Mouse (Mus musculus) lung, adult 2 months (tissue): ENCODE results near the gene Mmp17. TPM values are rescaled to one million over a fixed set of nuclear protein-coding genes. Genes with fewer than 3 reads are reported as not detected.

Source experiments
- DNase-seq: peaks from one replicate; pipeline ENCODE4 v3.0.0; 2022
- H3K4me1 ChIP-seq: fragments of 200-500 bp; 2 replicates; pipeline ENCODE4 v1.6.1; 2011; ENCODE audit warnings: low read length; ENCODE audit not compliant: control insufficient read depth, insufficient read depth
- H3K4me3 ChIP-seq: fragments of 200-500 bp; replicated peaks from 2 replicates; pipeline ENCODE3; 2011; ENCODE audit warnings: low read depth, mild to moderate bottlenecking, control low read depth, low read length; ENCODE audit errors: extremely low read depth
- CTCF ChIP-seq: fragments of 200-500 bp; IDR thresholded peaks from 2 replicates; pipeline ENCODE4 v1.5.1; 2011; ENCODE audit warnings: mild to moderate bottlenecking, low read length, control low read depth; ENCODE audit not compliant: insufficient read depth
- POLR2A ChIP-seq: fragments of 200-500 bp; IDR thresholded peaks from 2 replicates; pipeline ENCODE4 v1.6.1; 2011; ENCODE audit warnings: low read depth, mild to moderate bottlenecking, control low read depth, low read length, borderline replicate concordance; ENCODE audit errors: extremely low read depth
- WGBS: fragments of 180-500 bp; shearing (Covaris S2); methylation state at CpG from one replicate; pipeline ENCODE4 v1.1.7; 2018; 5-methylcytosine and 5-hydroxymethylcytosine counted together
- polyA plus RNA-seq: library from polyadenylated mRNA; depleted of rRNA; stranded (reverse); fragments of >200 nt; gene quantifications from 2 replicates; pipeline ENCODE4 v1.2.3, GENCODE M21; 2012; rRNA removed

Mmp17 gene
- 2.6 and 3.4 TPM in 2 replicates for polyA plus RNA-seq

DNA sequence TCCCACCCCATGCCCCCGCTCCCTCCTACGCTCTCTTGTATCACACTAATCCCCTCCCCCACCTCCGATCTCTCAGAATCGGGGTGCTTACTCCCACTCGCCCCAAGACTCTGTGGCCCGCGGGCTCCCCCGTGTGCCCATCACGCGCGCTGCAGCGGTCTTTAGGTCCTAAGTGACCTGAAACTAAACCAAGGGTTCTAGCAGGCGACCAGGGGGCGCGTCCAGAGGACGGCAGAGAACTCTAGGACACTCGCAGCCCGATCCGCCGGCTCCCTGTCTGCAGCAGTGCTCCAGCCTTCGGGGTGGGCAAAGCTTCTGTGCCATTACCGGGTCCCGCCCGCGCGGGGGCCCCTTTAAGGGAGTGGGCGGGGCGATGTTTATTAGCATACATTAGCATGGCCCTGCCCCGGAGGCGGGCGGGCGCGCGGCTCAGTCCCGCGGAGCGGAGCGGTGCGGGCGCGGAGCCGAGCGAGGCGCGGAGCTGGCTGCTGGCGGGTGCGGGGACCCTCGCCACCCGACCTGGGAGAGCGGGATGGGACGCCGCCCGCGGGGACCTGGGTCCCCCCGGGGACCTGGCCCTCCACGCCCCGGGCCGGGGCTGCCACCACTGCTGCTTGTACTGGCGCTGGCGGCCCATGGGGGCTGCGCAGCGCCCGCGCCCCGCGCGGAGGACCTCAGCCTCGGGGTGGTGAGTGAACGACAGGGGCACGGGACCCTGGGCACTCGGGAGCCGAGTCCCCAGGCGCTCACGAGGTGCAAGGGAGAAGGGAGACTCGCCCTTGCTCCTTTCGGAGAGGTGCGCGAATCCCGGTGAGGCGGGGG is at the start of gene Mmp17:
TSS of gene Mmp17 (plus strand) at position 409 of the 822 bp plus-strand sequence.
- H3K4me1 ChIP-seq, result peaks cover 4% of the 10 kb centered on the region; the same call in 1 of the 2 replicates
- DNase-seq, result peak; percentile 88
- peak within 1 kb of the TSS; percentile 50 for H3K4me3 ChIP-seq
- WGBS, result 1% methylated on average over 80 of the region's 80 CpGs
- TF ChIP-seq CTCF (peak; percentile 36; the same call in 1 of the 2 replicates), POLR2A (no peak)

DNA sequence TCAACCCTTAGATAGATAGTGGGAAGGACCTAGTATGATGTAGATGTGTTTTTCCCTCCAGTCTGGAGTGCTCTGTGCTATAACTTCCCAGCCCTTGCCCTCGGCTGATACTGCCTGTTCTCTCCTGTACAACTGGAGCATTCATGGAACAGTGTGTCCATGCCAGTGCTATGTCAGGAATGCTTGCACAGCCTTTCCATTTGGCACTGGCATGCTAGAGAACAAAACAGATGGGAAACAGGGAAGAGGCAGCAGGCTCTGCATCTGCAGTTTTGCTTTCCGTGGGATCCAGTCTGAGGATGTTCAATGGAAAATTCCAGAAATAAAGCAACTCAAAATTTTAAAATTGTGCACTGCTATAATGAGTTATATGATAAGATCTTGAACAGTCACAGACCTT is 49.5 kb upstream of the Mmp17 start:
- 55% methylated on average over 2 of the region's 2 CpGs for WGBS
- DNase-seq, result peak; percentile 26
- no peak for TF ChIP-seq CTCF
- no peak for TF ChIP-seq POLR2A
- no peak overlapping the region for H3K4me3 ChIP-seq
- no peaks in the 10 kb centered on the region for H3K4me1 ChIP-seq

DNA sequence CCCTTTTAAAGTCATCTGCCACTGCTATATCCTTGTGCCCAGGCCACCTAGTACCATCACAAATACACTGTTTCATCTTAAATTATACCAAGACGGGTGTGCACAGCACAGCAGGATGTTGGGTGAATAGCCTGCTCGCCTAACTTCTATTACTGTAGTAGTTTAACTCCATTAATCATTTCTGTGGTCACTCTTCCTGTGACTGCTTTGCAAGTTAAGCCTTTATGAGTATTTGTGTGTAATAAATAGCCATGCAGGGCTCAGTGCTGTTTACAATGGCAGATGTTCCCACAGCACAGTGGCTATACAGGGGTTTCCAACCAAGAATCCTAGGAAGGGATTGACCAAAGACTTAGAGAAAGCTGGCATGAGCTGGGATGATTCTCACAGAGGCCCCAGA is 48.9 kb upstream of the Mmp17 start:
- TF ChIP-seq CTCF (no peak), POLR2A (no peak)
- 64% methylated on average over 2 of the region's 2 CpGs for WGBS
- DNase-seq, result no peak
- Histone ChIP-seq H3K4me1 (no peaks in the 10 kb centered on the region), H3K4me3 (no peak overlapping the region)

DNA sequence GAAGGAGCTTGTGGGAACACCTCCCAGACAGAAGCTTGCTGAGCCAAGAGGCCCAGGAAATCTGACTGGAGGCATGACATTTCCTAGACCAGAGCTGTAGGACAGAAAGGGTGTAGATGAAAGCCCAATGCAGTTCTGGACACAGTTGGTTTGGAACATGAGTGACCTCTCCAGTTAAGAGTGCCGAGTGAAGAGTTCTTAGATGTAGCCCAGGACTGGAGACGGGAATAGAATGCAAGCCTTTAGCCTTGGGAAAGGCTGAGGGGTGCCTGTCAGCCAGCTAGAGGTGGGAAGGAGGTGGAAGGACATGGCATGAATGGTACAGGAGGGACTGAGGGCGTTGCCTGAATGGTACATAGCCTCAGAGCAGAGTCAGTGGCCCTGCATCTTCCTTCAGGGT is 48.5 kb upstream of the Mmp17 start:
- Histone ChIP-seq H3K4me1 (no peaks in the 10 kb centered on the region), H3K4me3 (no peak overlapping the region)
- no peak for DNase-seq
- WGBS, result 83% methylated on average over 3 of the region's 3 CpGs
- no peak for TF ChIP-seq CTCF
- TF ChIP-seq POLR2A, result no peak

DNA sequence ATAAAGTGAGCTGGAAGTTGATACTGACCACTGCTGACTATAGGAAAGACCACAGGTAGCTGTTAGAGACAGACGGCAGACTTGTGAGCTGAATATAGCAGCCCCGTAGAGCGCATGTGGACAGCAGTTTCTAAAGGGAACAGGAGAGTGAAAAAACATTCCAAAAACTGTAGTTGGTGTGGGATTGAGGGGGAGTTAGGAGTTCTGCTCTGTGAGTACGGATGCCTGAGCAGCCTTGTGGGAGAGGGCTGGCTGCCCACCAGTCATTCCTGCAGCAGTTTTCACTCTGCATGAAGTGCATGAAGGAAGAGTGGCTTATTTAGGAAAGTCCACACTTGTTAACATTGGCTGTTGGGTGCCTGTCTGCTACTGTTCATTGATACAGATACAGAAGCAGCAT is 45.1 kb upstream of the Mmp17 start:
- TF ChIP-seq CTCF, result no peak
- TF ChIP-seq POLR2A, result no peak
- H3K4me1 ChIP-seq, result no peaks in the 10 kb centered on the region

DNA sequence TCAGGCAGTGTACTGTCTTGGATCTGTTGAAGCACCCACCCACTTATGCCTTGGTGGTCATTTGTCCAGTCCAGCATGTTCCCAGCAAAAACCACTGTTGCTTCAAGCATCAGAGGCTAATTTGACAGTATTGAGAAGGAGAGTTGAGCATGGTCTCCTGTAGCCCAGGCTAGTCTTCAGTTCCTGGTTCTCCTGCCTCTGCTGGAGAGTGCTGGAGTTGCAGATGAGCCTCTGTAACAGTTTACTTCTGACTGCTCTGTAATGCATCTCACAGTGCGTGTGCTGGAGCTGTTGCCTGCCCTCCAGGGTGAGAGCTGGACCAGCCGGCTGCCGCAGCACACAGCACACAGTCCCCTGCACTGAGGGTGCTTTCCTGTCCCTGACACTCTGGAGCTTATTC is 41.7 kb upstream of the Mmp17 start:
- no peak for DNase-seq
- WGBS, result 88% methylated on average over 3 of the region's 3 CpGs
- no peak overlapping the region for H3K4me3 ChIP-seq
- H3K4me1 ChIP-seq, result no peaks in the 10 kb centered on the region
- no peak for TF ChIP-seq CTCF
- TF ChIP-seq POLR2A, result no peak

More for the DNA sequence above, 45.1 kb upstream of the Mmp17 start:
- H3K4me3 ChIP-seq, result no peak overlapping the region
- 92% methylated on average over 4 of the region's 4 CpGs for WGBS
- DNase-seq, result no peak

DNA sequence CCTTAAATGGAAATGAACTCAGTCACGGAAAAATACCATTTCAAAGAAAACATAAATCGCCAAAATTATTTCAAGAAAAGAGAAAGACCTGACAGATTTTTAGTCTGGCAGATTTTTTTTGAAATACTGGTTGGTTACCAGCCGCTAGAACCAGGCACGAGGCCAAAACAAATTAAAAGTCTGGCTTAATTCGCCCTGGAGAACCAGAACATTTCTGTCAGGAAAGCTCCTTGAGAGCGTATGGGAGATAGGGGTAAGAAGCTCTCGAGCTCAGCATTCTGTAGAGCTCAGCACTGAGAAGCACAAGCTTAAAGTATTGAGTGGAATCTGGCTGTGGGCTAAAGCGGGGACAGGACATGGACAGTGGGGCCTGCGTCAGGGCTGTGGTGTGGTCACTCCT is 38.2 kb upstream of the Mmp17 start:
- no peak overlapping the region for H3K4me3 ChIP-seq
- TF ChIP-seq CTCF, result no peak
- no peak for TF ChIP-seq POLR2A
- 62% methylated on average over 9 of the region's 9 CpGs for WGBS
- no peak for DNase-seq
- H3K4me1 ChIP-seq, result no peaks in the 10 kb centered on the region

DNA sequence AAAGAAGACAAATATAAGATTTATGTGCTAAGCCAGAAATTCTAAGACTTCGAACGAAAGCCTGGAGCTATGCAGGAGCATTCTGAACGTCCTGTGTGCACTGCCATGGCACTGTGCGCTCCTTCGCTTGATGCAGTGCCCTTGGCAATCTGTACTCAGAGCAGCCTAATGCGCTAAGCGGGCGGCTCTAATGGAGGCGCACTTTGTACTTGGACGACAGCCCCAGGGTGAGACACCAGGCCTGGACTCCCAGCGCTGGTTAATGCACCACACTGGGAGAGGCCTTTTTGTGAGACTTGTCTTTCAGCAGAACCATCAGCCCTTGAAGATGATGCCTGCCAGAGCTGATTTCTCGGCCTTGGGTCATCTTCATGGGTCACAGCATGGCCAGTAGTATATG is 34.3 kb upstream of the Mmp17 start:
- 93% methylated on average over 12 of the region's 12 CpGs for WGBS
- H3K4me1 ChIP-seq, result no peaks in the 10 kb centered on the region
- TF ChIP-seq CTCF (no peak), POLR2A (no peak)
- no peak for DNase-seq
- H3K4me3 ChIP-seq, result no peak overlapping the region

DNA sequence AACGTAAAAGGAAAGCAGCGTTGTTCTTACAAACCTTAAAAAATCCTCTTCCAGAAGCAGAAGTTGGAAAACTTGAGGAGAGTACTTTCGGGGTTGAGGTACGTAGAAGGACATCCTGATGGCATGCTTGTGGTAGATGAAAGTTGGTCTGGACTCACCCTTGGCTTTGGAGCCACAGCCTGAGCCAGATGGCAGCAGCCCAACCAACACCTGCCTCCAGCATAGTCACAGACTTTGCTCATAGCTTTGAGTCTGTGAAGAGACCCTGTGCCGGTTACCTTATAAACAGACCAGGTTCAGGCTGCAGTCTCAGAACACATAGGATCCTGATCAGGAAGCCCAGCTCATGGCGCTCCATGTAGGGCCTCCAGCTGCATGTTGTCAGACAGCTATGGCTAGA is 33.2 kb upstream of the Mmp17 start:
- H3K4me1 ChIP-seq, result no peaks in the 10 kb centered on the region
- WGBS, result 95% methylated on average over 6 of the region's 6 CpGs
- TF ChIP-seq POLR2A (no peak), CTCF (no peak)
- no peak for DNase-seq
- H3K4me3 ChIP-seq, result no peak overlapping the region

DNA sequence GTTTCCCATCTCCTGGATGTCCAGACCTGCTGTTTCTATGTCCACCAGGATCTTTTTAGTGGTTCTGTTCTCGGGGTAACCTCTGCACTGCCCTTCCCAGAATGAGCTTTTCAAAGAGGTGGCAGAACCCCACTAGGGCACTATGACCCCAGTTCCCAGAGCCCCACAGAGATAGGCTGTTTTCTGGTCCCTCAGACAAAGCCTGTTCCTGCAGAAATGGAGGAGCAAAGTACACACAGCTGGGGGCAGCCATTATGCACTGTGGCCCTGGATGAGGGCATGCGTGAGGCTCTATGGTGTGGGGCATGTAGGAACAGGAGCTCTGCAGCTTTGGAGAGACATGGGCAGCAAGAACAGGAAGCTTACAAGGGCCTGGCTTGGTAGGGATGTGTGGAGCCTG is 32.0 kb upstream of the Mmp17 start:
- no peak overlapping the region for H3K4me3 ChIP-seq
- no peak for DNase-seq
- no peaks in the 10 kb centered on the region for H3K4me1 ChIP-seq
- no peak for TF ChIP-seq POLR2A
- TF ChIP-seq CTCF, result no peak
- WGBS, result 96% methylated on average over 2 of the region's 2 CpGs

DNA sequence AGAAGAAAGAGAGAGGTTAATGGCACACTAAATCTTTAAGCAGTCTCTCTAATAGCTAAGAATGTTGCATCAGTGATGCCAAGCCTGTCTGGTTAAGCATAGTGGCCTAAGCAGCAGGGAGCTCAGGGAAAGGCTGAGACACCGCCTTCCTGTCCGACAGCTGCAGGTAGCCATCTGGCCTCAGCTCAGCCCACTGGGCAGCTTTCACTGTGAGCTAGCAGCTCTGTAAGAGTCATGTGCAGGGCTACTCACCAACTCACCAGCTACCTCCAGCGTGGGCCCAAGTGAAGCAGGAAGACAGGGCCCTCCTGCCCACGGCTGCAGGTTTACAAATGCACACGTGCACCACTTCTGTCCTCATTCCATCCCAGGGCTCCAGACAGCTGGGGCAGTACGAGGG is 30.3 kb upstream of the Mmp17 start:
- no peak overlapping the region for H3K4me3 ChIP-seq
- WGBS, result 82% methylated on average over 6 of the region's 6 CpGs
- TF ChIP-seq CTCF (no peak), POLR2A (no peak)
- no peak for DNase-seq
- no peaks in the 10 kb centered on the region for H3K4me1 ChIP-seq

DNA sequence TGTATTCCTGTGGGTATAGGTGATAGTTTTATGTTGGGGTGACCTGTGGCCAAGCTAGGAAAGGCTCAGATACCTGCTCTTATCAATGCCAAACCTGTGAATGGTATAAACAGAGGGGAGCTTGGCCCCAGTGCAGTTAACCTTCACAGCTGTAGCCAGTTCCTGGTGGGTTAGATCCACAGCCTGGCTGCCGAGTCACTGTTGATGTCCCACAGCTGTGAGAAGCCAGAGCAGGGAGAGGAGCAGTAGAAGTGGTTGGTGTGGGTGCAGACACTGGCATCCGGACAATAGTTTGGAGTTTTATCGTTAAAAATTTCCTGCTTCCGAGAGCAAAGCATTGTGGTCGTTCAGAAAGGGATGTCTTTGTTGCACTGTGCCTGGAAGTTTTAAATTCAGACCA is 25.4 kb upstream of the Mmp17 start:
- 64% methylated on average over 5 of the region's 5 CpGs for WGBS
- no peak for DNase-seq
- TF ChIP-seq POLR2A (no peak), CTCF (no peak)
- Histone ChIP-seq H3K4me1 (no peaks in the 10 kb centered on the region), H3K4me3 (no peak overlapping the region)
